Comparison of ENCODE assay signal across 9 mouse cellular contexts in the genomic region with DNA sequence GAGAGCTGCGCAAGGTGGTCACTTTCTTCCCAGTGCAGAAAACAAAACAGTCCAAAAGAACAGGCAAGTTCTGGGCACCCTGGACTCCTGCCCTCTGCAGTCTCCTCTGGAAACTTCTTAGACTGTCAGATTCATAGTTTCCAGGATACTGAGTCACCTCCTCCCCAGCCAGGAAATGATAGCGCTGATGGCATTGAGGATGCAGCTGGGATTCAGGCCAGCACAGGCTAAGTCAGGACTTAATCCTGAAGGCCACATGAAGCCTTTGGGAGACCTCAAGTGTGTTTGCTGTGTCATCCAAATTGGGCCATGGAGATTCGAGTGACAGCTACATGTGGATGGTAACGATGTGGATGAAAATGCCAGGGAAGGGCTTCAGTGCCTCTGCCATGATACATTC.
A peak's percentile ranks its signal among the peaks of the same experiment; 100 is the strongest.
DNase-seq lines count a peak whose midpoint lies in the region; ATAC-seq and TF ChIP-seq lines count a peak whose summit lies in the region.
"Had no signal": no experiment of that assay in that cellular context is flagged by ENCODE, and none has a peak within 500 bp of the region (broad histone marks: within the 10 kb centered on the region; RNA-seq: fewer than 3 reads in every experiment).

No protein-coding gene starts in this region.

- H3K4me2 ChIP-seq in heart, embryonic 11.5 days: no peak overlapping the region

- no peaks in the 10 kb centered on the region for H3K4me1 ChIP-seq in heart, embryonic 11.5 days (ENCODE audit: control insufficient read depth, insufficient read depth, low read length)
- H3K4me1 ChIP-seq in embryonic fibroblast, embryonic 13.5 days (ENCODE audit: control insufficient read depth, insufficient read depth, low read length): peaks cover 5% of the 10 kb centered on the region
- no peaks in the 10 kb centered on the region for H3K4me1 ChIP-seq in kidney, adult 2 months (ENCODE audit: control insufficient read depth, insufficient read depth, low read length)

- no peaks in the 10 kb centered on the region for H3K36me3 ChIP-seq in heart, embryonic 11.5 days (ENCODE audit: control insufficient read depth, insufficient read depth, low read length)
- H3K36me3 ChIP-seq in kidney, adult 2 months (ENCODE audit: control insufficient read depth, insufficient read depth, low read length): no peaks in the 10 kb centered on the region

- WGBS in heart, embryonic 11.5 days (ENCODE audit: insufficient replicate concordance): 70% methylated on average over 4 of the region's 4 CpGs
- 81% methylated on average over 4 of the region's 4 CpGs for WGBS in kidney, adult 2 months

- ATAC-seq in heart, embryonic 11.5 days (replicated peaks; ENCODE audit: insufficient number of reproducible peaks, low FRiP score, low TSS enrichment): no peak
- no peak for ATAC-seq in megakaryocyte progenitor cell, adult 5-6 weeks (replicated peaks; ENCODE audit: poor library complexity)

- no peak overlapping the region for H3K9ac ChIP-seq in heart, embryonic 11.5 days (ENCODE audit: low read depth, low read length)

- TF ChIP-seq CTCF in embryonic fibroblast, embryonic 13.5 days (IDR thresholded peaks at IDR 0.05; ENCODE audit: borderline replicate concordance, insufficient read depth, low read length): no peak
- 0 out of 2 replicates have a peak, but pooled peaks have one; percentile 13 for TF ChIP-seq CTCF in kidney, adult 2 months (conservative IDR thresholded peaks at IDR 0.05; ENCODE audit: insufficient read depth, insufficient read length, low read depth, low read length)
- TF ChIP-seq CTCF in layer of hippocampus, adult 2 months (conservative IDR thresholded peaks at IDR 0.05): no peak; the same call in 1 of the 2 replicates

- no peak overlapping the region for H3K4me3 ChIP-seq in heart, embryonic 11.5 days (ENCODE audit: low read depth, low read length)
- no peak overlapping the region for H3K4me3 ChIP-seq in embryonic fibroblast, embryonic 13.5 days (ENCODE audit: insufficient read depth, low read length)
- H3K4me3 ChIP-seq in kidney, adult 2 months (ENCODE audit: insufficient read depth, low read depth, low read length): no peak overlapping the region
- H3K4me3 ChIP-seq in layer of hippocampus, adult 2 months: no peak overlapping the region

- H3K27me3 ChIP-seq in heart, embryonic 11.5 days (ENCODE audit: control insufficient read depth, insufficient read depth, low read length): no peaks in the 10 kb centered on the region
- no peaks in the 10 kb centered on the region for H3K27me3 ChIP-seq in kidney, adult 2 months (replicated peaks; ENCODE audit: control insufficient read depth, insufficient read depth, low read length)
- H3K27me3 ChIP-seq: CH12.LX had no signal

- no peak overlapping the region for H3K27ac ChIP-seq in heart, embryonic 11.5 days (ENCODE audit: low read depth, low read length)
- 0 out of 2 replicates have a peak overlapping the region, but pooled peaks have one; percentile 4 for H3K27ac ChIP-seq in embryonic fibroblast, embryonic 13.5 days (ENCODE audit: insufficient read depth, low read length)
- H3K27ac ChIP-seq in kidney, adult 2 months (ENCODE audit: insufficient read depth, low read depth, low read length): peak overlapping the region; percentile 74
- no peak overlapping the region for H3K27ac ChIP-seq in layer of hippocampus, adult 2 months

- DNase-seq in heart, adult 11 months: peak; percentile 97
- peak; percentile 79 for DNase-seq in kidney, adult 2 months
- DNase-seq in lung, postnatal 14 days: peak; percentile 60
- no peak for DNase-seq in layer of hippocampus, adult 2 months (ENCODE audit: low spot score in 2 of 2)
- no peak for DNase-seq in right cerebral cortex, postnatal 10 days (ENCODE audit: low spot score in 2 of 2)

- H3K9me3 ChIP-seq in heart, embryonic 11.5 days (replicated peaks; ENCODE audit: control insufficient read depth, low read length): no peaks in the 10 kb centered on the region

- no peak for TF ChIP-seq POLR2A in embryonic fibroblast, embryonic 13.5 days (IDR thresholded peaks at IDR 0.05; ENCODE audit: low read depth, low read length)
- TF ChIP-seq POLR2A in kidney, adult 2 months (IDR thresholded peaks at IDR 0.05; ENCODE audit: low read depth, low read length): no peak

Comparison
In these comparisons a context has a peak if more than half of its experiments do, and no peak if none do; other contexts are left out.
1. DNase-seq: peak in heart, adult 11 months (single experiment), kidney, adult 2 months (single experiment) and lung, postnatal 14 days (single experiment); none in layer of hippocampus, adult 2 months (0 of 2) and right cerebral cortex, postnatal 10 days (0 of 2).
2. H3K27ac ChIP-seq: peak in embryonic fibroblast, embryonic 13.5 days (single experiment) and kidney, adult 2 months (single experiment); none in heart, embryonic 11.5 days (single experiment) and layer of hippocampus, adult 2 months (single experiment).